Mouse (Mus musculus) ES-Bruce4 (cell line): ENCODE measurements around the gene Bves. TPM values are rescaled to one million over a fixed set of nuclear protein-coding genes. Genes with fewer than 3 reads are reported as not detected.

Experiments
- H3K27ac ChIP-seq: 2 replicates; pipeline ENCODE4 v1.5.1; 2012; ENCODE audit warnings: low read length, inconsistent platforms; ENCODE audit not compliant: insufficient read depth
- H3K27me3 ChIP-seq: 2 replicates; pipeline ENCODE4 v1.6.1; 2012; ENCODE audit warnings: mild to moderate bottlenecking, low read length, inconsistent platforms; ENCODE audit not compliant: control insufficient read depth, poor library complexity, insufficient read depth, severe bottlenecking
- H3K36me3 ChIP-seq: 2 replicates; pipeline ENCODE4 v1.6.1; 2012; ENCODE audit warnings: inconsistent platforms, mild to moderate bottlenecking, low read length, moderate library complexity; ENCODE audit not compliant: control insufficient read depth, poor library complexity, insufficient read depth, severe bottlenecking
- H3K4me1 ChIP-seq: one replicate; pipeline ENCODE4 v1.8.1; 2011; ENCODE audit warnings: low read length; ENCODE audit not compliant: control insufficient read depth, insufficient read depth
- H3K4me3 ChIP-seq: 2 replicates; pipeline ENCODE4 v1.5.1; 2011; ENCODE audit warnings: low read depth, mild to moderate bottlenecking, low read length
- H3K9ac ChIP-seq: 2 replicates; pipeline ENCODE4 v1.6.1; 2012; ENCODE audit warnings: low read depth, mild to moderate bottlenecking, inconsistent platforms; ENCODE audit not compliant: poor library complexity, severe bottlenecking
- H3K9me3 ChIP-seq: replicated peaks from 2 replicates; pipeline ENCODE4 v1.6.1; 2012; ENCODE audit warnings: mild to moderate bottlenecking, low read length, inconsistent platforms; ENCODE audit not compliant: control insufficient read depth, poor library complexity, insufficient read depth, severe bottlenecking
- CTCF ChIP-seq: IDR thresholded peaks from one replicate; pipeline ENCODE4 v1.8.1; 2011; ENCODE audit warnings: low read depth, low read length
- EP300 ChIP-seq: IDR thresholded peaks from 2 replicates; pipeline ENCODE4 v1.6.1; 2011; ENCODE audit warnings: low read depth, low read length; ENCODE audit not compliant: insufficient read depth
- POLR2A ChIP-seq: IDR thresholded peaks from one replicate; pipeline ENCODE4 v1.8.1; 2011; ENCODE audit warnings: low read length; ENCODE audit not compliant: insufficient read depth
- polyA plus RNA-seq: library from polyadenylated mRNA; stranded (reverse); fragments of >200 nt; gene quantifications from 2 replicates; pipeline ENCODE4 v1.2.4, GENCODE M21; 2011; ENCODE audit warnings: low read depth; ENCODE audit not compliant: missing spikeins, insufficient read depth, insufficient read length

Bves gene
- polyA plus RNA-seq, 1 experiment: 0.78 TPM

GRCm38 (mm10) chr10:45314865-45315264, 20.7 kb upstream of the Bves start:
- Histone ChIP-seq H3K4me1 (no peaks in the 10 kb centered on the region), H3K36me3 (no peaks in the 10 kb centered on the region), H3K27me3 (no peaks in the 10 kb centered on the region), H3K27ac (no peak overlapping the region), H3K9ac (no peak overlapping the region), H3K4me3 (no peak overlapping the region), H3K9me3 (no peaks in the 10 kb centered on the region)
- no peak for TF ChIP-seq EP300
- TF ChIP-seq CTCF: no peak
- TF ChIP-seq POLR2A: no peak

- Histone ChIP-seq H3K4me3 (no peak overlapping the region), H3K9ac (no peak overlapping the region), H3K27me3 (no peaks in the 10 kb centered on the region), H3K4me1 (no peaks in the 10 kb centered on the region), H3K36me3 (no peaks in the 10 kb centered on the region), H3K27ac (no peak overlapping the region), H3K9me3 (no peaks in the 10 kb centered on the region)
- TF ChIP-seq POLR2A (no peak), CTCF (no peak), EP300 (no peak)
Observed at GRCm38 (mm10) chr10:45318922-45319321, 16.6 kb upstream of the Bves start.

DNA sequence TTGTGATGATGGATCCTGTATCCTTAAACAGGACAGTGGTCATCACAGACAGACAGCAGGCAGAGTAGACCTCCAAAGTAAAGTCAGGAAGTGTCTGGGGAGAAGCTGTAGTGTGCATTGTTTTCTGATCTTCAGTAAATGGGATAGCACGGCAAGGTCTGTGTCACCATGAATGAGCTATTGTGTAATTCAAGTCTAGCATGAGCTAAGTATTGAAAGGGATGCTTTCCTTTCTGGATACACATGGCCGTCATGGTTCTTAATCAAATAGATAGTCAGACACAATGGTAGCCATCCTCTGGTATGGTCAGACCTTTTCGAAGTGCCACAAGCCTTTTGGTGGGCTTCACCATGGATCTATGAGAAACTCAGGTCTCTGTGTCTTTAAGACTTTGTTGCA, 15.3 kb upstream of the Bves start:
- H3K9ac ChIP-seq: no peak overlapping the region
- H3K27me3 ChIP-seq: no peaks in the 10 kb centered on the region
- H3K4me1 ChIP-seq: no peaks in the 10 kb centered on the region
- TF ChIP-seq CTCF (no peak), EP300 (no peak), POLR2A (no peak)
- no peak overlapping the region for H3K4me3 ChIP-seq
- no peaks in the 10 kb centered on the region for H3K9me3 ChIP-seq
- no peak overlapping the region for H3K27ac ChIP-seq
- no peaks in the 10 kb centered on the region for H3K36me3 ChIP-seq

DNA sequence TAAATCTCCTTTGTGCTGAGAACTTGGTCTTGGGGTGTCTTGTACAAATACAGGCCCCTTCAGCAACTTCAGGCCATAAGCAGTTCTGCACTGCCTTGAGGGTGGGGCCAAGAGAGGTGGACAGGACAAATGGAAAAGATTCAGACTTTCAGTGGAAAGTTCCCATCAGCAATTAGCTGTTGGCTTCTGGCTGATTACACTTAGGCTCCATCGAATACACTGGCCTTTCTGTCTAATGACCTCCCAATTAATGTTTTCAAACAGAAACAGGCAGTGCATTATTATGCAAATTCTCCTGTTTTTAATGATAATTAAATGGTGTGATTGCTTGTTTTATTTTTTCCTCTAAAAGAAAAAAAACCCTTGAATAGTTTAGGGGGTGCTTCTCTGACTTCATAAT, 11.4 kb upstream of the Bves start:
- no peaks in the 10 kb centered on the region for H3K4me1 ChIP-seq
- no peak overlapping the region for H3K4me3 ChIP-seq
- H3K9ac ChIP-seq: no peak overlapping the region
- TF ChIP-seq EP300: no peak
- TF ChIP-seq CTCF: no peak
- no peak for TF ChIP-seq POLR2A
- no peaks in the 10 kb centered on the region for H3K36me3 ChIP-seq
- no peak overlapping the region for H3K27ac ChIP-seq
- H3K9me3 ChIP-seq: no peaks in the 10 kb centered on the region
- no peaks in the 10 kb centered on the region for H3K27me3 ChIP-seq

- Histone ChIP-seq H3K9ac (no peak overlapping the region), H3K27me3 (no peaks in the 10 kb centered on the region; the same call in 1 of the 2 replicates), H3K4me3 (no peak overlapping the region), H3K4me1 (no peaks in the 10 kb centered on the region), H3K9me3 (no peaks in the 10 kb centered on the region), H3K36me3 (no peaks in the 10 kb centered on the region), H3K27ac (no peak overlapping the region)
- TF ChIP-seq POLR2A (no peak), EP300 (no peak), CTCF (no peak)
Observed at GRCm38 (mm10) chr10:45328196-45329000, 7.2 kb upstream of the Bves start.

- Histone ChIP-seq H3K4me1 (no peaks in the 10 kb centered on the region), H3K27ac (no peak overlapping the region), H3K9ac (no peak overlapping the region; the same call in 1 of the 2 replicates), H3K36me3 (no peaks in the 10 kb centered on the region), H3K27me3 (peaks cover 12% of the 10 kb centered on the region), H3K9me3 (no peaks in the 10 kb centered on the region; the same call in 1 of the 2 replicates), H3K4me3 (no peak overlapping the region)
- TF ChIP-seq CTCF (no peak), EP300 (no peak), POLR2A (no peak)
Observed at GRCm38 (mm10) chr10:45334925-45335324, 647 bp upstream of the Bves start.

- H3K36me3 ChIP-seq: no peaks in the 10 kb centered on the region
- peaks cover 11% of the 10 kb centered on the region for H3K27me3 ChIP-seq
- H3K4me1 ChIP-seq: no peaks in the 10 kb centered on the region
- no peaks in the 10 kb centered on the region; the same call in 1 of the 2 replicates for H3K9me3 ChIP-seq
- no peak overlapping the region for H3K4me3 ChIP-seq
- no peak for TF ChIP-seq EP300
- no peak for TF ChIP-seq CTCF
- no peak for TF ChIP-seq POLR2A
- H3K27ac ChIP-seq: no peak overlapping the region
- H3K9ac ChIP-seq: no peak overlapping the region
Observed at GRCm38 (mm10) chr10:45339106-45339505, 3.5 kb downstream of the Bves start.
